20 mouse cellular contexts compared by ENCODE assay signal in genomic region chr14:21299743-21300142, GRCm38 (mm10).
DNase-seq lines count a peak whose midpoint lies in the region; ATAC-seq and TF ChIP-seq lines count a peak whose summit lies in the region.
"Had no signal": no experiment of that assay in that cellular context is flagged by ENCODE, and none has a peak within 500 bp of the region (broad histone marks: within the 10 kb centered on the region; RNA-seq: fewer than 3 reads in every experiment).

No protein-coding gene starts in this region.

- H3K79me2 ChIP-seq in CH12.LX (replicated peaks; ENCODE audit: control insufficient read depth, extremely low read depth, insufficient read depth, poor library complexity, severe bottlenecking) (no peaks in the 10 kb centered on the region), macrophage (ENCODE audit: inconsistent target) (no peaks in the 10 kb centered on the region)

- peak; percentile 79 for TF ChIP-seq EP300 in CH12.LX (IDR thresholded peaks at IDR 0.05; ENCODE audit: low read length)

- peak; percentile 46 for DNase-seq in CH12.LX (ENCODE audit: extremely low read depth)
- no peak for DNase-seq in layer of hippocampus, adult 9-11 months
- DNase-seq: adrenal gland, postnatal 14 days; cerebellum, adult 18-20 months; cerebellum, adult 9-11 months; cerebellum, postnatal 36 days; gastrocnemius, adult 2 months; gastrocnemius, postnatal 25 days; heart, adult 11 months; heart, postnatal 36 days had no signal

- 0 out of 2 replicates have a peak overlapping the region, but pooled peaks have one; percentile 13 for H3K9ac ChIP-seq in CH12.LX (ENCODE audit: insufficient read depth, low read depth)
- no peak overlapping the region for H3K9ac ChIP-seq in hindbrain, embryonic 13.5 days
- H3K9ac ChIP-seq in intestine, embryonic 16.5 days (ENCODE audit: low read depth, low read length), result no peak overlapping the region
- no peak overlapping the region for H3K9ac ChIP-seq in kidney, embryonic 15.5 days
- H3K9ac ChIP-seq: heart, embryonic 13.5 days; intestine, embryonic 15.5 days had no signal

- in situ Hi-C loops in CH12.LX (cut with MboI; ENCODE audit: low pct_ligation_motif_present, low pct_unique_long_range_greater_than_20kb, low sequenced_read_pairs), result no loop called here

- H3K9me3 ChIP-seq in CH12.LX (replicated peaks; ENCODE audit: low read length), result no peaks in the 10 kb centered on the region
- H3K9me3 ChIP-seq in hindbrain, embryonic 13.5 days, result no peaks in the 10 kb centered on the region
- no peaks in the 10 kb centered on the region for H3K9me3 ChIP-seq in intestine, embryonic 16.5 days (ENCODE audit: control insufficient read depth, low read length)
- no peaks in the 10 kb centered on the region for H3K9me3 ChIP-seq in kidney, embryonic 15.5 days (replicated peaks)
- H3K9me3 ChIP-seq: embryonic facial prominence, embryonic 10.5 days; heart, embryonic 13.5 days; intestine, embryonic 15.5 days had no signal

- no peak overlapping the region for H3K27ac ChIP-seq in CH12.LX (ENCODE audit: insufficient read depth, low read depth)
- H3K27ac ChIP-seq in macrophage, result 0 out of 2 replicates have a peak overlapping the region, but pooled peaks have one; percentile 8
- no peak overlapping the region for H3K27ac ChIP-seq in hindbrain, embryonic 13.5 days
- H3K27ac ChIP-seq in intestine, embryonic 16.5 days (ENCODE audit: low read length), result no peak overlapping the region
- no peak overlapping the region for H3K27ac ChIP-seq in kidney, embryonic 15.5 days
- H3K27ac ChIP-seq: embryonic facial prominence, embryonic 10.5 days; gastrocnemius, adult 2 months; heart, embryonic 13.5 days; intestine, embryonic 15.5 days had no signal

- H3K4me2 ChIP-seq in CH12.LX (ENCODE audit: insufficient read depth, low read depth, poor library complexity, severe bottlenecking), result peak overlapping the region; percentile 34
- no peak overlapping the region for H3K4me2 ChIP-seq in hindbrain, embryonic 13.5 days
- no peak overlapping the region for H3K4me2 ChIP-seq in intestine, embryonic 16.5 days (ENCODE audit: low read depth, low read length)
- H3K4me2 ChIP-seq in kidney, embryonic 15.5 days, result no peak overlapping the region
- H3K4me2 ChIP-seq: heart, embryonic 13.5 days; intestine, embryonic 15.5 days had no signal

- ATAC-seq in common myeloid progenitor, adult 5-6 weeks (replicated peaks; ENCODE audit: low read depth, poor library complexity, severe bottlenecking), result peak; percentile 77
- ATAC-seq in hindbrain, embryonic 13.5 days (ENCODE audit: low FRiP score), result no peak
- no peak for ATAC-seq in intestine, embryonic 16.5 days
- ATAC-seq in kidney, embryonic 15.5 days (replicated peaks; ENCODE audit: low FRiP score), result no peak
- ATAC-seq: forebrain, embryonic 14.5 days; hindbrain, embryonic 16.5 days; intestine, embryonic 15.5 days had no signal

- H3K36me3 ChIP-seq in CH12.LX (replicated peaks in 1 of 2; ENCODE audit: control insufficient read depth in 1 of 2, insufficient read depth in 1 of 2, low read length in 1 of 2), result peaks cover 0 to 1% of the 10 kb centered on the region in 2 experiments
- no peaks in the 10 kb centered on the region for H3K36me3 ChIP-seq in macrophage (ENCODE audit: inconsistent target)
- H3K36me3 ChIP-seq in hindbrain, embryonic 13.5 days, result no peaks in the 10 kb centered on the region
- no peaks in the 10 kb centered on the region for H3K36me3 ChIP-seq in intestine, embryonic 16.5 days (ENCODE audit: control insufficient read depth, insufficient read depth, low read length)
- no peaks in the 10 kb centered on the region for H3K36me3 ChIP-seq in kidney, embryonic 15.5 days
- H3K36me3 ChIP-seq: embryonic facial prominence, embryonic 10.5 days; intestine, embryonic 15.5 days had no signal

- TF ChIP-seq CTCF in CH12.LX (conservative IDR thresholded peaks at IDR 0.05 in 1 of 2, IDR thresholded peaks at IDR 0.05 in 1 of 2; ENCODE audit: low read depth in 2 of 2, low read length in 2 of 2), result no peak

- H3K4me1 ChIP-seq in CH12.LX (ENCODE audit: control insufficient read depth in 1 of 2, insufficient read depth in 2 of 2), result peaks cover 6 to 15% of the 10 kb centered on the region in 2 experiments; a peak in 3 of 4 replicates
- no peaks in the 10 kb centered on the region; the same call in 1 of the 2 replicates for H3K4me1 ChIP-seq in hindbrain, embryonic 13.5 days (replicated peaks)
- H3K4me1 ChIP-seq in intestine, embryonic 16.5 days (ENCODE audit: control insufficient read depth, insufficient read depth, low read length), result no peaks in the 10 kb centered on the region
- H3K4me1 ChIP-seq in kidney, embryonic 15.5 days, result peaks cover 8% of the 10 kb centered on the region

- TF ChIP-seq RAD21 in CH12.LX (IDR thresholded peaks at IDR 0.05; ENCODE audit: low read depth, low read length), result no peak

- dilution Hi-C loops in CH12.LX (cut with MboI; ENCODE audit: extremely low pct_ligation_motif_present, extremely low pct_unique_long_range_greater_than_20kb, low sequenced_read_pairs), result no loop called here

- 6% methylated on average over 4 of the region's 4 CpGs for WGBS in macrophage (ENCODE audit: missing documents)
- WGBS in hindbrain, embryonic 13.5 days, result 85% methylated on average over 4 of the region's 4 CpGs
- WGBS in intestine, embryonic 16.5 days, result 70% methylated on average over 4 of the region's 4 CpGs
- WGBS in kidney, embryonic 15.5 days, result 60% methylated on average over 4 of the region's 4 CpGs

- no peak for TF ChIP-seq POLR2A in CH12.LX (IDR thresholded peaks at IDR 0.05; ENCODE audit: low read depth, low read length)

- H3K4me3 ChIP-seq in CH12.LX (replicated peaks in 1 of 3; ENCODE audit: low read depth in 2 of 3, low read length in 2 of 3, poor library complexity in 1 of 3) (no peak overlapping the region), macrophage (ENCODE audit: inconsistent target) (no peak overlapping the region)
- no peak overlapping the region for H3K4me3 ChIP-seq in hindbrain, embryonic 13.5 days
- no peak overlapping the region for H3K4me3 ChIP-seq in intestine, embryonic 16.5 days (ENCODE audit: low read length)
- H3K4me3 ChIP-seq in kidney, embryonic 15.5 days (replicated peaks), result no peak overlapping the region
- H3K4me3 ChIP-seq: embryonic facial prominence, embryonic 10.5 days; gastrocnemius, adult 2 months; heart, embryonic 13.5 days; intestine, embryonic 15.5 days had no signal

- no peaks in the 10 kb centered on the region for H3K27me3 ChIP-seq in CH12.LX (replicated peaks)
- no peaks in the 10 kb centered on the region for H3K27me3 ChIP-seq in hindbrain, embryonic 13.5 days
- no peaks in the 10 kb centered on the region for H3K27me3 ChIP-seq in intestine, embryonic 16.5 days (replicated peaks; ENCODE audit: control insufficient read depth, insufficient read depth, low read length)
- H3K27me3 ChIP-seq in kidney, embryonic 15.5 days, result no peaks in the 10 kb centered on the region
- H3K27me3 ChIP-seq: heart, embryonic 13.5 days; intestine, embryonic 15.5 days had no signal

TF ChIP-seq in CH12.LX, 34 proteins besides CTCF, POLR2A, EP300 and RAD21:
- TF ChIP-seq IRF4 (IDR thresholded peaks at IDR 0.05; ENCODE audit: low read depth, low read length) (peak; percentile 55; the same call in 1 of the 2 replicates), ELF1 (IDR thresholded peaks at IDR 0.05; ENCODE audit: low read depth, low read length) (0 out of 2 replicates have a peak, but pooled peaks have one; percentile 35), ZKSCAN1 (IDR thresholded peaks at IDR 0.05; ENCODE audit: borderline replicate concordance, low read depth, low read length) (no peak)
TF ChIP-seq in CH12.LX: peak in this region for 2.
